Mouse (Mus musculus) kidney, postnatal 25 days (tissue): ENCODE measurements around the gene Cyp21a1.
"Not testable (repeated sequence)": the region's sequence is repeated elsewhere in the genome, so short reads cannot be mapped to it uniquely, and the experiment has no call there.

ENCODE experiments used
- DNase-seq, 2 experiments: peaks; one replicate each; pipeline ENCODE4 v3.0.0; 2021; ENCODE audit warnings: mixed read lengths in 2 of 2

The Cyp21a1 gene

DNA sequence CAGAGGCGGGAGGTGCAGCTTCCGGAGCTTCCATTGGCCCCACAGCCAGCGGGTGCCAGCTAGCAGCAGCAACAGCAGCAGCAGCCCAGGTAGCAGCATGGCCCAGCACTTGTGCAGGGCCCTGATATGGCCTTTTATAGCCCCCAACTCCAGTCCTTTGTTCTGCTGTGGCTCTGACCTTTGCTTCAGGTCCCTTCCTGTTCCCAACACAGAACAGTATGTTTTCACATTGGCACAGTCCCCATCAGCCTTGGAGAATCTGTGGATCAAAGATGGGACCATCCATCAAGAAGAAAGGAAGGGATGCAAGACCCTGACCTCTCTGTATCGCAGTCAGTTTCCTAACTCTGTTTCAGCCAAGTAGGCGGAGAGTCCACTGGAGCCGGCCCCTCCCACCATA lies at the start of gene Cyp21a1:
TSS of gene Cyp21a1 (minus strand) at position 261 of the 400 bp plus-strand sequence.
- DNase-seq: not testable (repeated sequence)

DNA sequence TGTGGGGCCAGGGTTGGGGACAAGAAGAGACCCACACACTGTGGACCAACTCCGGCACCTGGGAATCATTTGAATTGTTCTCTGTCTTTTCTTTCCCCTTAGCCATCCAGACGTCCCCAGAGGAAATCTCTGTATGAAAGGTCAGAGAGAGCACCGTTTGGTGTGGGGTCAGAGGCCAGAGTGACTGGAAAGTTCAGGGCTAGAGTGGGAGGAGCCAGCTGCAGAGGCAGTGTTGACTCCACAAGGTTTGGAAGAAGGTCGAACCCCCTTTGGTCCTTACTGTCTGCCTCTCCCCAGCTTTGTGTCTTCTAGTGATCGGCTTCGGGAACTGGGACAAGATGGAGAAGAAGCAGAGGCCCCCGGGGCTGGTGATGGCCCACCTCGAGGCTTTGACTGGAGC lies 49.1 kb upstream of the Cyp21a1 start:
- no peak for DNase-seq

DNA sequence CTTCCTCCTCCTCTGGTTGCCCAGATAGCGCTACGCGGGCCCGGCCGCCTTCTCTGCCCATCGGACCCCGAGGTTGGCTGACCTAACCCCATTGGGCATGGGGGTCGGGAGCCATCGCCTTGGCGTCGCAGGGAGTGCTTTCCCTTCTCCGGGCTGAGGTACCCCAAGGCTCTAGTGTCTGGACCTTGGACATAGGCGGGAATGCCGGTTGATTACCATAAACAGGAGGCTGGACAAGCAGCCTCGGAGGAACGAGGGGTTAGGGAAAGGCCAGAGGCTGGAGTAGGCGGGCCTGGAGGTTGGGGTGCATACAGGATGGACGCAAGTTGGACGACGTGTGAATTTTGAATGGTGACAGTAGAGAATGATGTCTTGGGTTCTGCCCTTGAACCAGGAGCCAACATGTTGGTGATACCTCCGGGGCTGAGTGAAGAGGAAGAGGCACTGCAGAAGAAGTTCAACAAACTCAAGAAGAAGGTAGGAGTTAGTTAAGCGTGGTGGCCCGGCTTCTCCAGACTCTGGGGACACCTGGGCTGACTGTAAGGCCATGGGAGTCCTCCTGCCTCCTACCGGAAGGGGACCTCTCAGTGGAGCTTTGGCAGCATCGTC lies 46.3 kb upstream of the Cyp21a1 start:
- DNase-seq: no peak

GRCm38 (mm10) chr17:34849722-34850516 lies 45.6 kb upstream of the Cyp21a1 start, which contains the start of the genes Skiv2l and Nelfe:
Skiv2l (minus strand) TSS chr17:34850210.
Nelfe (plus strand) TSS chr17:34850391.
- peak; percentile 97 to 98 for DNase-seq

DNA sequence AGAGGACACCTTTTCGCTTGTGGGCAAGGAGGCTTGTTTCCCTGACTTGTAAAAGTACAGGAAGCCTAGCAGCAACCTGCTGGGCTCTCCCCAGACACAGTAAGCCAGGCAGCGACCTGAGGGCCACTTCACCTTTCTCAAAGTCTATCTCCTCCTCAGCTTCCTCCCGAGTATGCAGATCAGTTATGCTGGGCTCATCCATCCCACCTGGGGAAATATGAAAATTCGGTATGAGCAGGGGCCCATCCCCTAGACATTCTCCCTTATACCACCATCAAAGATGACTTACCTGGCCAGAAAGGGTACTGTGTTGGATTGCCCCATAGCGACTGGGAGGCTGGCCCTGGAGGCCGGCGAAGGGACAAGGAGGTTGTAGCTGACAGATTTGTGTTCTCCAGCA lies 43.3 kb upstream of the Cyp21a1 start:
- DNase-seq: no peak

DNA sequence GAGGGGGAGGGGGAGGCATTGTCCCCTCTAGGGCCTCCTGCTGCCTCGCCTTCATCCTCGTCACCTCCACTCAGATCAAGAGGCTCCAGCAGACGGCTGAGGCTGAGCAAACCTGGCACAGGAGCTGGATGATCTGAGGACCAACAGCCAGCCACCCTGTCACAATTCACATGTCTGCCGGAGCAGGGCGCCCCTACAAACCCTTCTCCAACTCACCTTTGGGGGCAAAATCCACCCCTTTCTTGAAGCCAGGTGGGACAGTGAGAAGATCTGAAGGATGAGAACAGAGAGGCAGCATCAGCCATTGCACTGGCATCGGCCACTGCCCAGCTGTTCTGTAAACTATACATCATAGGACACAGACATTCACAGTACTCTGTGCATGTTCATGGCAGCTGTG lies 42.8 kb upstream of the Cyp21a1 start:
- no peak for DNase-seq

DNA sequence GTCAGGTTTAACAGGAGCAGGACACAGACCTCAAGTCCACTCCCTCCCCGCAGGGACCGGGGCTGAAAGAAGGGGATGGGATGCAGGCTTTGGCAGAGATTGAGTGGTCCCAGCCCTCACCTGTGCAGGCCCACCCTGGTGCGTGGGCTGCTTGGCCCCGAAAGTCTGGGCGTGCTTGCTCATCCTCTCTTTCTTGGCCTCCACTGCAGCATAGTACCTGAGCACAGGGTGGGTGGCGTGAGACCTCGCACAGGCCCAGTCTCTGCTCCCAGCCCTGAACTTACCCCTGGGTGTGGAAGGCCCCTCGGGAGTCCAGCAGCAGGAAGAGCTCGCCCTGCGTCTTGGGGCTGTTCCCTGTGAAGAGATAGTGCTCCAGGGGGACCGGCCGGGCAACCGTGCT lies 40.5 kb upstream of the Cyp21a1 start:
- no peak for DNase-seq

GRCm38 (mm10) chr17:34840736-34841307 lies 36.5 kb upstream of the Cyp21a1 start:
- DNase-seq: no peak

DNA sequence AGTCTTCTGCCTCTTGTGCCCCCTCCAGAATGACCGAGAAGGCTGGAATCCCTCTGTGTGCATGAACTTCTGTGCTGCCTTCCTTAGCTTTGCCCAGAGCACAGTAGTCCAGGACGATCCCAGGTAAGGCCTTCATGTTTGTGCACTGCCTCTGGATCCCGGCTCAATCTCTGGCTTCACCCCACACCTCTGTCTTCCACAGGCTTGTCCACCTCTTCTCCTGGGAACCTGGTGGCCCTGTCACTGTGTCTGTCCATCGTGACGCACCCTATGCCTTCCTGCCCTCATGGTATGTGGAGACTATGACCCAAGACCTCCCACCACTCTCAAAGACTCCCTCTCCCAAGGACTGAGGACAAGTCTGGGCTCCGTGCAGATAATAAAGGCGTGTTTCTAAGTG lies 34.4 kb upstream of the Cyp21a1 start:
- no peak for DNase-seq

GRCm38 (mm10) chr17:34837464-34838324 lies 33.3 kb upstream of the Cyp21a1 start:
- DNase-seq: peak; percentile 23 to 69

DNA sequence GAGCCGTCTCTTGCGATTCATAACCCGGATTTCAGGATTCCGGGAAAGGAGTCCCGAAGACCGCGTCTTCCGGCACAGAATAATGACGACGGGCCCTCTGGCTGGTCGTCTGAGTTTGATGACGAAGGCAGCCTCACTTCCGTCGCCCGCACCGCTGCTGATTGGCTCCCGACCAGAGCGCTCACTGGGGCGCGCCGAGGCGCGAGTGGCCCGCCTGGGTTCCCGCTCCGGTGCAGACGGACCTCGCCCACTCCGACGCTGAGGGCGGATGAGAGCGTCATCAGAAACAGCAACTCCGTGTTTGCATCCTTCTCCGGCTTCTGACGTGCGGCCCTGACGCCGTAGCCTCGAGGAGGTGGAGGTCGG lies 32.5 kb upstream of the Cyp21a1 start, which contains the start of the genes Stk19 and Dxo:
TSS of gene Stk19 (minus strand) at position 90 of the 366 bp plus-strand sequence.
TSS of gene Dxo (plus strand) at position 164 of the 366 bp plus-strand sequence.
- DNase-seq: peak; percentile 97 to 98

DNA sequence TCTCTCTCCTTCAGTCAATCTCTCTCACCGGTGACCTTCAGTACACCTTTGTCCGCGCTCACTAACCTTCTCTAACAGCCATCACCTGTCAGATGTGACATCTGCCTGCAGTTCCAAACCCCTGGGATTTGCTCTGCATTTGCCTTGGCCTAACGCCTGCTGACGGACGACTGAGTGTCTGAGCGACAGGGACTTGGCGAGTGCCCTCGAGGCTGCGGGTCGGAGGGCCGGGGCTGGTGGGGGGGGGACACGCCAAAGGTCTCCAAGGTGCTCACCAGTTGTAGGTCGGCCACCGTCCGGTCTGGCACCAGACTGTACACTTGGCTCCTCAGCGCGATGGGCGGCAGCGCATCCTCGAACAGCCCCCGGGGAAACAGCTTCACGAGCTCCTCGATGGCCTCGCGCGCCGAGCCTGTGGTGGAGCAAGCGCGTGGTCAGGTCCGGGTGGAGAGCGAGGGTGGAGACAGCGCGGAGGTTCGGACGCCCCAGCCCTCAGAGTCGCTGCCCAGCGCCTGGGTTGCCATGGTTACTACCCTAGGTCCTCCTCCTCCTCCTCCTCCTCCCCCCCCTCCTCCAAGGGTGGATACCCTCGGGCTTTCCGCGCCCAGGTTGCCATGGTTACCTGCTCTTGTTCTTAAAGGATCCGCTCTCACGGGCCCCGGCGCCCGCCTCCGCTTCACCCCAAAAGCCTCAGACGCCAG lies 31.9 kb upstream of the Cyp21a1 start:
- DNase-seq: no peak

- DNase-seq: not testable (repeated sequence)
These were observed 26.4 kb upstream of the Cyp21a1 start for GRCm38 (mm10) chr17:34830776-34831175.

- DNase-seq: no peak
These were observed 10.5 kb upstream of the Cyp21a1 start for GRCm38 (mm10) chr17:34814818-34815370.

DNA sequence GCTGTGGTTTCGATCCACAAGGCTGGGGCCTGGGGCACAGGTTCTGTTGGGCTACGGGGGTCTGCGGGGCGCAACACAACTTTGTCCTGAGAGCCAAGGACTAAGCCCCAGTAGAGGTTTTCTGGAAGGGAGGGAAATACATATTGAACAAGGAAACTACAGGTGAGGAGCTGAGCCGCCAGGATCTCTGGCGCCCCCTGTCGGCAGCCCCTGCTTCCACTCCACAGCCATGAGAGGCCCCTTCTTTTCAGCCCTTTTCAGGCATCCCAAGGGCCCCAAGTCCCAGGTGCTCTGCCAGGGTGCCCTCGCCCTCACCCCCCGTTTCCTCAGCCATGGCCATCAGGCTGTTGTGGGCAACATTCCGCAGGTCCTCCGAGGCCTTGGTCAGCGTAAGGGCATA lies 9.4 kb upstream of the Cyp21a1 start:
- DNase-seq: peak in 1 of 2 experiments; percentile 52

GRCm38 (mm10) chr17:34811275-34811674 lies 6.9 kb upstream of the Cyp21a1 start:
- no peak for DNase-seq

DNA sequence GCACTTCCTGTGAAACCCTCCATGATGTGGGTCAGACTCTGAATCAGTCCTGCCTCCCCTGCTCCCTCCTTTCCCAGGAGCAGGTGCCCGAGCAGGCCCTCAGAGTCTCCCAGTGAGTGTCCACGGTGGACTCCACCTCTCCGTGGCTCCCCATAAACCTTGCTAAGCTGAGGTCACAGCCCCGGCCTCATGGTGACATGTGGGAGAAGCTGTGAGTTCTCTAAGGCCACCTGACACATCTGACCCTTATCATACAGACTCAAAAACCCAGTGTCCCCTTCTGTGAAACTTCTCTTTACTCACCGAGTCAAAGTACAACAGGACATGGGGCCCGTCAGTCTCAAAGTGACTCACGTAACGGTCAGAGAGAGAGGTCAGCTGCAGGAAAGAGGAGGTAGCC lies 6.5 kb upstream of the Cyp21a1 start:
- DNase-seq: not testable (repeated sequence)

DNA sequence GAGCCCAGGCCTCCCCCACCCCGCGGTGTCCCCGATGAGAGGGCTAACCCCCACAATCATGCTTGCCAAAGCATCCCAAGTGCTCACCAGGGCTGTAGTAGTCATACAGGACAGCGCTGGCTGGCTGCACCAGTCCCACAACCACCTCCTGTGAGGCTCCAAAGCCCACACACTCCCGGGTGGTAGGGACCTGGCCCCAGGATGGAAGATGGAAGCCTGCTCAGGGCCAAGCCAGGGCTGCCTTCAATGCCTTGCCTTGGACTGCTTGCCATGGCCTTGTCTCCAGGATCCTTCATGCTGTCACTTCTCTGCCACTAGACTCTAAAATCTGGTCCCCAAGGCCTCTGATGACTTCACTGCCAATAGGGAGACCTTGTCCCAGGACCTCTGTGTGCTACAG lies 6.0 kb upstream of the Cyp21a1 start:
- DNase-seq: not testable (repeated sequence)

- DNase-seq: no peak
These were observed 4.3 kb upstream of the Cyp21a1 start for GRCm38 (mm10) chr17:34808599-34809205.

- no peak for DNase-seq
These were observed 2.8 kb upstream of the Cyp21a1 start for GRCm38 (mm10) chr17:34807176-34807575.

- DNase-seq: no peak
These were observed 656 bp upstream of the Cyp21a1 start for GRCm38 (mm10) chr17:34804871-34805562.
